Comparison of ENCODE assay signal across 31 mouse cellular contexts in genomic region chr9:92229833-92230205, GRCm38 (mm10). TPM values are rescaled to one million over a fixed set of nuclear protein-coding genes. Genes with fewer than 3 reads are reported as not detected.
A peak's percentile ranks its signal among the peaks of the same experiment; 100 is the strongest.
DNase-seq lines count a peak whose midpoint lies in the region; ATAC-seq and TF ChIP-seq lines count a peak whose summit lies in the region.
"Had no signal": no experiment of that assay in that cellular context is flagged by ENCODE, and none has a peak within 500 bp of the region (broad histone marks: within the 10 kb centered on the region; RNA-seq: fewer than 3 reads in every experiment).

No protein-coding gene starts in this region.

- 36% methylated on average over 2 of the region's 2 CpGs for WGBS in heart, embryonic 11.5 days (ENCODE audit: insufficient replicate concordance)
- 30% methylated on average over 2 of the region's 2 CpGs for WGBS in liver, postnatal 0 days (ENCODE audit: insufficient replicate concordance)
- WGBS in liver, embryonic 12.5 days (ENCODE audit: insufficient replicate concordance), result 33% methylated on average over 2 of the region's 2 CpGs
- WGBS in intestine, embryonic 14.5 days, result 46% methylated on average over 2 of the region's 2 CpGs
- WGBS in embryonic facial prominence, embryonic 10.5 days, result 74% methylated on average over 2 of the region's 2 CpGs

- no peaks in the 10 kb centered on the region for H3K27me3 ChIP-seq in heart, embryonic 11.5 days (ENCODE audit: control insufficient read depth, insufficient read depth, low read length)
- H3K27me3 ChIP-seq in liver, postnatal 0 days (ENCODE audit: insufficient read depth, low read length), result no peaks in the 10 kb centered on the region
- H3K27me3 ChIP-seq in liver, embryonic 12.5 days (replicated peaks), result no peaks in the 10 kb centered on the region
- no peaks in the 10 kb centered on the region for H3K27me3 ChIP-seq in intestine, embryonic 14.5 days (replicated peaks; ENCODE audit: control insufficient read depth, insufficient read depth, low read length)
- H3K27me3 ChIP-seq in embryonic facial prominence, embryonic 10.5 days (replicated peaks; ENCODE audit: low read depth, poor library complexity, severe bottlenecking), result no peaks in the 10 kb centered on the region
- H3K27me3 ChIP-seq: forebrain, embryonic 13.5 days; heart, embryonic 15.5 days; hindbrain, embryonic 15.5 days; liver, embryonic 13.5 days; midbrain, embryonic 12.5 days; neural tube, embryonic 12.5 days had no signal

- H3K36me3 ChIP-seq in heart, embryonic 11.5 days (ENCODE audit: control insufficient read depth, insufficient read depth, low read length), result no peaks in the 10 kb centered on the region
- no peaks in the 10 kb centered on the region for H3K36me3 ChIP-seq in liver, postnatal 0 days (replicated peaks; ENCODE audit: insufficient read depth, low read length)
- H3K36me3 ChIP-seq in liver, embryonic 12.5 days, result no peaks in the 10 kb centered on the region
- no peaks in the 10 kb centered on the region for H3K36me3 ChIP-seq in intestine, embryonic 14.5 days (ENCODE audit: control insufficient read depth, insufficient read depth, low read length)
- no peaks in the 10 kb centered on the region for H3K36me3 ChIP-seq in embryonic facial prominence, embryonic 10.5 days (replicated peaks)
- H3K36me3 ChIP-seq: heart, embryonic 15.5 days; hindbrain, embryonic 15.5 days; liver, embryonic 13.5 days; midbrain, embryonic 12.5 days; neural tube, embryonic 12.5 days had no signal

- no peak for TF ChIP-seq EP300 in liver, postnatal 0 days (IDR thresholded peaks at IDR 0.05; ENCODE audit: low read depth)

- no peak for DNase-seq in heart, adult 8-10 months (ENCODE audit: low spot score)
- DNase-seq in liver, postnatal 0 days, result no peak
- DNase-seq in intestine, embryonic 14.5 days (ENCODE audit: low spot score), result no peak
- DNase-seq in adrenal gland, adult 18-20 months (ENCODE audit: low spot score in 2 of 2), result no peak
- DNase-seq in embryonic facial prominence, embryonic 10.5 days (ENCODE audit: low spot score), result no peak
- DNase-seq in left cerebral cortex, adult 8-10 months (ENCODE audit: low spot score in 2 of 2), result no peak
- DNase-seq: adrenal gland, postnatal 14 days; cerebellum, adult 8-10 months; cerebellum, postnatal 36 days; embryo, embryonic 11 days; kidney, adult 8-10 months; layer of hippocampus, adult 9-11 months; liver, embryonic 13.5 days; lung, embryonic 14.5 days; right cerebral cortex, postnatal 14 days; thymus, postnatal 36 days had no signal

- no peak for TF ChIP-seq CTCF in liver, postnatal 0 days (IDR thresholded peaks at IDR 0.05; ENCODE audit: low read depth)

- no peak overlapping the region for H3K9ac ChIP-seq in heart, embryonic 11.5 days (ENCODE audit: low read depth, low read length)
- no peak overlapping the region for H3K9ac ChIP-seq in liver, postnatal 0 days (replicated peaks)
- no peak overlapping the region for H3K9ac ChIP-seq in liver, embryonic 12.5 days
- H3K9ac ChIP-seq in intestine, embryonic 14.5 days (ENCODE audit: low read length), result no peak overlapping the region
- H3K9ac ChIP-seq: forebrain, embryonic 13.5 days; heart, embryonic 15.5 days; hindbrain, embryonic 15.5 days; liver, embryonic 13.5 days; lung, embryonic 14.5 days; midbrain, embryonic 12.5 days; neural tube, embryonic 12.5 days had no signal

- H3K4me3 ChIP-seq in heart, embryonic 11.5 days (ENCODE audit: low read depth, low read length), result no peak overlapping the region
- no peak overlapping the region for H3K4me3 ChIP-seq in liver, postnatal 0 days (ENCODE audit: low read depth, low read length)
- no peak overlapping the region for H3K4me3 ChIP-seq in liver, embryonic 12.5 days
- H3K4me3 ChIP-seq in intestine, embryonic 14.5 days (ENCODE audit: low read depth, low read length), result no peak overlapping the region
- no peak overlapping the region for H3K4me3 ChIP-seq in embryonic facial prominence, embryonic 10.5 days
- H3K4me3 ChIP-seq: forebrain, embryonic 13.5 days; heart, embryonic 15.5 days; hindbrain, embryonic 15.5 days; left cerebral cortex, adult 2 months; liver, embryonic 13.5 days; midbrain, embryonic 12.5 days; neural tube, embryonic 12.5 days had no signal

- H3K4me1 ChIP-seq in heart, embryonic 11.5 days (ENCODE audit: control insufficient read depth, insufficient read depth, low read length), result no peaks in the 10 kb centered on the region; the same call in 1 of the 2 replicates
- H3K4me1 ChIP-seq in liver, postnatal 0 days (ENCODE audit: insufficient read depth), result peaks cover 4% of the 10 kb centered on the region; the same call in 1 of the 2 replicates
- H3K4me1 ChIP-seq in liver, embryonic 12.5 days, result 0 out of 2 replicates have a peak, but pooled peaks cover 8% of the 10 kb centered on the region
- no peaks in the 10 kb centered on the region for H3K4me1 ChIP-seq in intestine, embryonic 14.5 days (replicated peaks; ENCODE audit: control insufficient read depth, insufficient read depth, low read length)
- H3K4me1 ChIP-seq in embryonic facial prominence, embryonic 10.5 days, result no peaks in the 10 kb centered on the region
- H3K4me1 ChIP-seq: forebrain, embryonic 13.5 days; heart, embryonic 15.5 days; hindbrain, embryonic 15.5 days; midbrain, embryonic 12.5 days; neural tube, embryonic 12.5 days had no signal

- 0 out of 2 replicates have a peak, but pooled peaks have one; percentile 26 for ATAC-seq in heart, embryonic 11.5 days (replicated peaks; ENCODE audit: insufficient number of reproducible peaks, low FRiP score, low TSS enrichment)
- 0 out of 2 replicates have a peak, but pooled peaks have one; percentile 33 for ATAC-seq in liver, postnatal 0 days
- ATAC-seq in liver, embryonic 12.5 days, result no peak
- peak; percentile 68; the same call in 1 of the 2 replicates for ATAC-seq in intestine, embryonic 14.5 days (replicated peaks; ENCODE audit: low FRiP score, low TSS enrichment, low read depth)
- ATAC-seq: forebrain, embryonic 13.5 days had no signal

- H3K4me2 ChIP-seq in heart, embryonic 11.5 days, result no peak overlapping the region
- no peak overlapping the region for H3K4me2 ChIP-seq in liver, postnatal 0 days (ENCODE audit: low read depth, low read length)
- no peak overlapping the region for H3K4me2 ChIP-seq in liver, embryonic 12.5 days
- no peak overlapping the region for H3K4me2 ChIP-seq in intestine, embryonic 14.5 days (ENCODE audit: low read length)
- H3K4me2 ChIP-seq: forebrain, embryonic 13.5 days; heart, embryonic 15.5 days; hindbrain, embryonic 15.5 days; liver, embryonic 13.5 days; lung, embryonic 14.5 days; midbrain, embryonic 12.5 days; neural tube, embryonic 12.5 days had no signal

- no peak overlapping the region for H3K27ac ChIP-seq in heart, embryonic 11.5 days (ENCODE audit: low read depth, low read length)
- H3K27ac ChIP-seq in liver, postnatal 0 days (ENCODE audit: low read depth), result no peak overlapping the region
- H3K27ac ChIP-seq in liver, embryonic 12.5 days, result no peak overlapping the region
- no peak overlapping the region for H3K27ac ChIP-seq in intestine, embryonic 14.5 days (ENCODE audit: low read depth)
- no peak overlapping the region for H3K27ac ChIP-seq in embryonic facial prominence, embryonic 10.5 days (replicated peaks)
- H3K27ac ChIP-seq: forebrain, embryonic 13.5 days; heart, embryonic 15.5 days; hindbrain, embryonic 15.5 days; left cerebral cortex, adult 2 months; liver, embryonic 13.5 days; midbrain, embryonic 12.5 days; neural tube, embryonic 12.5 days had no signal

- no peaks in the 10 kb centered on the region for H3K9me3 ChIP-seq in heart, embryonic 11.5 days (replicated peaks; ENCODE audit: control insufficient read depth, low read length)
- no peaks in the 10 kb centered on the region for H3K9me3 ChIP-seq in liver, postnatal 0 days (ENCODE audit: low read length)
- no peaks in the 10 kb centered on the region for H3K9me3 ChIP-seq in liver, embryonic 12.5 days (replicated peaks)
- no peaks in the 10 kb centered on the region for H3K9me3 ChIP-seq in intestine, embryonic 14.5 days (ENCODE audit: control insufficient read depth, low read length)
- H3K9me3 ChIP-seq in embryonic facial prominence, embryonic 10.5 days, result no peaks in the 10 kb centered on the region
- H3K9me3 ChIP-seq: forebrain, embryonic 13.5 days; heart, embryonic 15.5 days; hindbrain, embryonic 15.5 days; liver, embryonic 13.5 days; midbrain, embryonic 12.5 days; neural tube, embryonic 12.5 days had no signal

RNA-seq across cellular contexts. Expression of gene Plscr1, which starts 19.7 kb away (rescaled TPM):
- polyA plus RNA-seq in heart, embryonic 11.5 days (2014; fragmentation: Nextera tagmentation; extraction: Ambion mirVana), result 40.1 and 41.2 TPM in 2 replicates
- 10 to 100 TPM; 10.2 to 13.0 (median 11.6) TPM for total RNA-seq in heart, adult 8-10 months (2022)
- 38.8 and 47.1 TPM in 2 replicates for polyA plus RNA-seq in liver, postnatal 0 days (2015; fragmentation: Nextera tagmentation; extraction: Ambion mirVana)
- polyA plus RNA-seq in liver, embryonic 12.5 days (2016; fragmentation: Nextera tagmentation; extraction: Ambion mirVana), result 23.1 and 23.8 TPM in 2 replicates
- 68.3 and 68.8 TPM in 2 replicates for polyA plus RNA-seq in intestine, embryonic 14.5 days (2014; fragmentation: Nextera tagmentation; extraction: Ambion mirVana)
- total RNA-seq in adrenal gland, adult 18-20 months (2021), result 10 to 100 TPM in 1 of 2 experiments, 1 to 10 TPM in 1; 7.2 to 11.5 TPM
- 30.0 and 31.7 TPM in 2 replicates for polyA plus RNA-seq in embryonic facial prominence, embryonic 10.5 days (2016; fragmentation: Nextera tagmentation; extraction: Ambion mirVana)
- 1 to 10 TPM; 1.7 to 2.4 (median 2.4) TPM for total RNA-seq in left cerebral cortex, adult 8-10 months (2022)

RNA-seq across cellular contexts. Expression of gene Plscr5, which starts 37.1 kb away (rescaled TPM):
- polyA plus RNA-seq in heart, embryonic 11.5 days (2014; fragmentation: Nextera tagmentation; extraction: Ambion mirVana), result not detected in 2 replicates
- total RNA-seq in heart, adult 8-10 months (2022), result not detected
- not detected in 2 replicates for polyA plus RNA-seq in liver, postnatal 0 days (2015; fragmentation: Nextera tagmentation; extraction: Ambion mirVana)
- polyA plus RNA-seq in liver, embryonic 12.5 days (2016; fragmentation: Nextera tagmentation; extraction: Ambion mirVana), result not detected in 2 replicates
- not detected in 2 replicates for polyA plus RNA-seq in intestine, embryonic 14.5 days (2014; fragmentation: Nextera tagmentation; extraction: Ambion mirVana)
- not detected for total RNA-seq in adrenal gland, adult 18-20 months (2021)
- not detected in 2 replicates for polyA plus RNA-seq in embryonic facial prominence, embryonic 10.5 days (2016; fragmentation: Nextera tagmentation; extraction: Ambion mirVana)
- total RNA-seq in left cerebral cortex, adult 8-10 months (2022), result not detected
- total RNA-seq: adrenal gland, postnatal 14 days; gastrocnemius, adult 8-10 months; hematopoietic stem cell, adult 5-6 weeks; left cerebral cortex, adult 2 months; megakaryocyte, adult 5-6 weeks had no signal
- polyA plus RNA-seq: embryonic facial prominence, embryonic 14.5 days; gonadal fat pad, adult 2 months; heart, embryonic 15.5 days; large intestine, adult 2 months; limb, embryonic 11.5 days; liver, embryonic 13.5 days; lung, embryonic 14.5 days; midbrain, embryonic 12.5 days had no signal

RNA-seq across cellular contexts. Expression of gene Plscr2, which starts 45.6 kb away (rescaled TPM):
- 3.4 and 5.1 TPM in 2 replicates for polyA plus RNA-seq in heart, embryonic 11.5 days (2014; fragmentation: Nextera tagmentation; extraction: Ambion mirVana)
- 10 to 100 TPM; 21.5 to 33.4 (median 26.9) TPM for total RNA-seq in heart, adult 8-10 months (2022)
- 2.2 and 2.3 TPM in 2 replicates for polyA plus RNA-seq in liver, postnatal 0 days (2015; fragmentation: Nextera tagmentation; extraction: Ambion mirVana)
- 0.38 and 0.76 TPM in 2 replicates for polyA plus RNA-seq in liver, embryonic 12.5 days (2016; fragmentation: Nextera tagmentation; extraction: Ambion mirVana)
- 0.87 and 1.6 TPM in 2 replicates for polyA plus RNA-seq in intestine, embryonic 14.5 days (2014; fragmentation: Nextera tagmentation; extraction: Ambion mirVana)
- 10 to 100 TPM; 15.5 to 18.1 TPM for total RNA-seq in adrenal gland, adult 18-20 months (2021)
- polyA plus RNA-seq in embryonic facial prominence, embryonic 10.5 days (2016; fragmentation: Nextera tagmentation; extraction: Ambion mirVana), result 0.15 and 0.45 TPM in 2 replicates
- 1 to 10 TPM; 1.8 to 5.7 (median 4.4) TPM for total RNA-seq in left cerebral cortex, adult 8-10 months (2022)
- total RNA-seq: megakaryocyte, adult 5-6 weeks had no signal
